Mouse (Mus musculus) heart, embryonic 11.5 days (tissue): ENCODE measurements at regions not wholly inside any gene's neighbourhood (a gene's known extent, or its start where the extent isn't known, plus 50 kb on each side); places are given as distances from the start of the nearest gene placed in this dataset.

Experiments used
- ATAC-seq: fragments of 200-750 bp; cut with Nextera tagmentation; replicated peaks from 2 replicates; pipeline ENCODE4 v1.8.0; 2017; ENCODE audit warnings: moderate library complexity; ENCODE audit not compliant: insufficient number of reproducible peaks, low FRiP score, low TSS enrichment
- H3K27ac ChIP-seq: fragments of 300-500 bp; sonication (generic); 2 replicates; pipeline ENCODE4 v1.5.1; 2014; ENCODE audit warnings: mild to moderate bottlenecking, low read depth, low read length
- H3K27me3 ChIP-seq: fragments of 300-500 bp; sonication (generic); 2 replicates; pipeline ENCODE4 v1.6.1; 2014; ENCODE audit warnings: mild to moderate bottlenecking, low read length, mixed read lengths; ENCODE audit not compliant: control insufficient read depth, insufficient read depth
- H3K36me3 ChIP-seq: fragments of 300-500 bp; sonication (generic); 2 replicates; pipeline ENCODE4 v1.6.1; 2014; ENCODE audit warnings: mild to moderate bottlenecking, low read length, moderate library complexity, mixed read lengths; ENCODE audit not compliant: control insufficient read depth, insufficient read depth
- H3K4me1 ChIP-seq: fragments of 300-500 bp; sonication (generic); 2 replicates; pipeline ENCODE4 v1.6.1; 2014; ENCODE audit warnings: low read length; ENCODE audit not compliant: control insufficient read depth, insufficient read depth
- H3K4me2 ChIP-seq: fragments of 300-500 bp; sonication (generic); 2 replicates; pipeline ENCODE4 v1.6.1; 2014; ENCODE audit warnings: mild to moderate bottlenecking, moderate library complexity
- H3K4me3 ChIP-seq: fragments of 300-500 bp; sonication (generic); 2 replicates; pipeline ENCODE4 v1.5.1; 2014; ENCODE audit warnings: low read depth, low read length
- H3K9ac ChIP-seq: fragments of 300-500 bp; sonication (generic); 2 replicates; pipeline ENCODE4 v1.6.1; 2014; ENCODE audit warnings: mild to moderate bottlenecking, low read depth, low read length, moderate library complexity
- H3K9me3 ChIP-seq: fragments of 300-500 bp; sonication (generic); replicated peaks from 2 replicates; pipeline ENCODE4 v1.6.1; 2016; ENCODE audit warnings: low read length; ENCODE audit not compliant: control insufficient read depth
- WGBS: fragments of 180-500 bp; shearing (Covaris S2); extraction: QIAGEN DNeasy Blood & Tissue Kit; methylation state at CpG from one replicate; pipeline ENCODE4 v1.1.7; 2014; ENCODE audit not compliant: insufficient replicate concordance; 5-methylcytosine and 5-hydroxymethylcytosine counted together

DNA sequence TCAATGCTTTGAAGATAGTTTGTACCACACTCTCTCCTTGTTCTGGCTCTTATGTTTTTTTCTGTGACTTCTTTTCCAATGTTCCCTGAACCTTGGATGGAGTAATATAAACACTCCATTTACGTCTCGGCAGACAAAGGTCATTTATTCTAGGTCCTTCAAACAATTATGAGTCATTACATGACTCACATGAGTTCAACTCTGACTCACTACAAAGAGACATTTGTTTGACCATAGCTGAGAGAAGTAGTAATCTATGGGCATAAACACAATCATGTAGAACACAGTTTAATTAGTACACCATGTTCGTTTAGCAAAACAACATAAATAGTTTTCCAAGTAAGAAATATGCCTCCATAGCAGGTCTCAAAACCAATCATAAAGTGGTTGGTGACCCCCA lies 59.6 kb upstream of the Hmgcll1 start:
- WGBS, result 64% methylated on average over 3 of the region's 3 CpGs
- Histone ChIP-seq H3K4me2 (no peak overlapping the region), H3K9me3 (no peaks in the 10 kb centered on the region), H3K27ac (no peak overlapping the region), H3K36me3 (no peaks in the 10 kb centered on the region), H3K27me3 (peaks cover 5% of the 10 kb centered on the region; the same call in 1 of the 2 replicates), H3K4me3 (no peak overlapping the region), H3K4me1 (peaks cover 9% of the 10 kb centered on the region), H3K9ac (no peak overlapping the region)
- no peak for ATAC-seq

DNA sequence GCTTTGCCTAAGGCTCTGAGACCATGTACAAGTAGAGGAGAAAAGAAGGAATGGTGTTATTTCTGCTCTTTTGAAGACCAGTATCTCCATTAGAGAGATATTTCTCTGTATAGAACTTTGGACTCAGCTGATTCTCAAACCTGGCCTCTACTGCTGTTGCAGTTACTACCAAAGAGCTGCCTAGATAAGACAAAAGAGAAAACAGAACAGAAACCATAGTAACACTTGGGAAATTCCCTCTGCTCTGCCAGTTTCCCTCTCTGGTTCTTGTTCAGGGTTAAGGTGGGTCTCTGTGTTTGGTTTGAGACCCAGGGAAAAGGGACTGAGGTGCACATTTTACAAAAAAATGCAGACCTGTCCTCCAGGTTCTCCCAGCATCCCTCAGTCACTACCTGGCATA lies 58.3 kb upstream of the Hmgcll1 start:
- no peaks in the 10 kb centered on the region for H3K36me3 ChIP-seq
- H3K27me3 ChIP-seq, result peaks cover 5% of the 10 kb centered on the region; the same call in 1 of the 2 replicates
- no peak overlapping the region for H3K4me2 ChIP-seq
- H3K9me3 ChIP-seq, result no peaks in the 10 kb centered on the region
- H3K4me3 ChIP-seq, result no peak overlapping the region
- H3K9ac ChIP-seq, result no peak overlapping the region
- no peak for ATAC-seq
- H3K27ac ChIP-seq, result no peak overlapping the region
- H3K4me1 ChIP-seq, result peaks cover 10% of the 10 kb centered on the region

- H3K4me3 ChIP-seq, result no peak overlapping the region
- H3K4me2 ChIP-seq, result no peak overlapping the region
- no peaks in the 10 kb centered on the region for H3K9me3 ChIP-seq
- H3K4me1 ChIP-seq, result peaks cover 10% of the 10 kb centered on the region
- ATAC-seq, result no peak
- H3K36me3 ChIP-seq, result no peaks in the 10 kb centered on the region
- no peak overlapping the region for H3K9ac ChIP-seq
- H3K27ac ChIP-seq, result no peak overlapping the region
- 57% methylated on average over 5 of the region's 5 CpGs for WGBS
- peaks cover 5% of the 10 kb centered on the region; the same call in 1 of the 2 replicates for H3K27me3 ChIP-seq
Observed at GRCm38 (mm10) chr9:75958720-75959339, 55.8 kb upstream of the Hmgcll1 start.

GRCm38 (mm10) chr9:75959775-75960174 lies 54.9 kb upstream of the Hmgcll1 start:
- H3K36me3 ChIP-seq, result no peaks in the 10 kb centered on the region
- H3K4me2 ChIP-seq, result peak overlapping the region; percentile 25
- no peak overlapping the region for H3K9ac ChIP-seq
- WGBS, result 13% methylated on average over 3 of the region's 3 CpGs
- no peak for ATAC-seq
- no peaks in the 10 kb centered on the region for H3K9me3 ChIP-seq
- H3K4me1 ChIP-seq, result peaks cover 10% of the 10 kb centered on the region
- H3K27me3 ChIP-seq, result peaks cover 5% of the 10 kb centered on the region; the same call in 1 of the 2 replicates
- H3K27ac ChIP-seq, result no peak overlapping the region
- H3K4me3 ChIP-seq, result no peak overlapping the region

DNA sequence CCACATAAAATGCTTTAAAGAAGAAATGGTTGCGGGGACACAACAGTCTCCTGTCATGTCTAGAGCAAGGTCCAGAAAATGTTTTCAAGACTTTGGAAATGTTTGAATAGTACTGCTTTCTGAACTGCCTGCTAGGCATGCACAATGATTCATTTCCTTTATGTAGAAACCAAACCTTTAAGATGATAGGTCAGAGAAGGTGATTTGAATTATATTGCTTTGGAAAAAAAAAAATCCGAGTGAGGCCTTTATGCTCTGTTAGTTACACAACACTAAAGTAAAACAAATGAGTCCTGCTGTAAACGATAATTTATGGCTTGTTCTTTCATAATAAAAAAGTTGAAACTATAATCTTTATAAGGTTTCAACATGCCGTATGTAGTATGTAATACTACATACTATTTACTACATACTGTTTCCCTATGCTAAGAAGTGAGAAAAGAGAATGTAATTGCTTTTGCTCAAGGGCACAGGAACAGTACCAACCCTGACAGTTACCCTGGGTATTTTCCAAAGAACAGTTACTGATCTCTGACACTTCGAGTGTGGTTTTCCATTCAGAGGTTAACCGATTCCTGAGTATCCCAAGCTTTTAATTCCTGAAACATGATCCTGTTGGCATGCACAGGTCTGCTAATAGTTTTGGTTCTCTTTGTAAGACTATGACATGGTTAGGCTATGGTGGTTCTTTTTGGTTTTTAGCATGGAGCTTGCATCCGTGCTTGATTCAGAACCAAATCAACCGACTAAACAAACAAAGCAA lies 53.9 kb upstream of the Hmgcll1 start:
- ATAC-seq, result no peak
- Histone ChIP-seq H3K27me3 (peaks cover 5% of the 10 kb centered on the region; the same call in 1 of the 2 replicates), H3K4me1 (peaks cover 10% of the 10 kb centered on the region), H3K36me3 (no peaks in the 10 kb centered on the region), H3K9me3 (no peaks in the 10 kb centered on the region), H3K9ac (no peak overlapping the region), H3K27ac (no peak overlapping the region), H3K4me3 (no peak overlapping the region), H3K4me2 (no peak overlapping the region)
- WGBS, result 64% methylated on average over 8 of the region's 8 CpGs
